Mouse (Mus musculus): ENCODE results near the gene Phospho2. TPM values are rescaled to one million over a fixed set of nuclear protein-coding genes. Genes with fewer than 3 reads are reported as not detected.

The Phospho2 gene
- total and polyA plus RNA-seq, 3 experiments: 11.1 to 20.1 (median 14.4) TPM

DNA sequence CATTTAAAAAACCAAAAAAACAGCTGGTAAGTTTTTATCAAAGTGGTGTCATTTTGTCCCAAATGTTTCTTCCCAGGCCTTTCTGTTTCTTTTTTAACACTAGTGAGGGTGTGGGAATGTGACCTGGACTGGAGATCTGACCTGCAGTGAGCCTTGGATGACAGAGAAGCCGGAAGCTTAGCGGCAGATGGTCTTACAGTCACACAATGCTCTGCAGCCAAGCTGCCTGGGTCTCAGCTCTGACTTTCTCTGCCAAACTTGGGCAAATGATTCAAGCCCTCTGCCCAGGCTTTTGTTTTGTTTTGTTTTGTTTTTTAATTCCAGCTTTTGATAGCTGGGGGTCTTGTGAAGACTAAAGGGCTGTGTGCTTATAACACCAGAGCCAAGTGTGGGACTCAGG, 37.0 kb downstream of the Phospho2 start:
- Histone ChIP-seq H3K9me3 (replicated peaks; ENCODE audit: low read length) (no peaks in the 10 kb centered on the region), H3K27me3 (replicated peaks) (peaks cover 6% of the 10 kb centered on the region), H3K27ac (ENCODE audit: insufficient read depth, low read depth) (no peak overlapping the region), H3K9ac (ENCODE audit: insufficient read depth, low read depth) (no peak overlapping the region), H3K4me3 (replicated peaks in 1 of 3; ENCODE audit: low read depth in 2 of 3, low read length in 2 of 3, poor library complexity in 1 of 3) (no peak overlapping the region), H3K4me2 (ENCODE audit: insufficient read depth, low read depth, poor library complexity, severe bottlenecking) (no peak overlapping the region), H3K79me2 (replicated peaks; ENCODE audit: control insufficient read depth, extremely low read depth, insufficient read depth, poor library complexity, severe bottlenecking) (no peaks in the 10 kb centered on the region), H3K4me1 (ENCODE audit: control insufficient read depth in 1 of 2, insufficient read depth in 2 of 2) (0 out of 4 replicates have a peak, but pooled peaks cover 0 to 2% of the 10 kb centered on the region in 2 experiments), H3K36me3 (replicated peaks in 1 of 2; ENCODE audit: control insufficient read depth in 1 of 2, insufficient read depth in 1 of 2, low read length in 1 of 2) (no peaks in the 10 kb centered on the region)
- TF ChIP-seq MYC (IDR thresholded peaks at IDR 0.05; ENCODE audit: low read depth, low read length) (no peak), SMC3 (IDR thresholded peaks at IDR 0.05; ENCODE audit: low read depth, low read length) (no peak), ZNF384 (IDR thresholded peaks at IDR 0.05; ENCODE audit: low read depth, low read length) (no peak), USF2 (conservative IDR thresholded peaks at IDR 0.05; ENCODE audit: low read depth, low read length) (no peak), RAD21 (IDR thresholded peaks at IDR 0.05; ENCODE audit: low read depth, low read length) (no peak), E2F4 (IDR thresholded peaks at IDR 0.05; ENCODE audit: insufficient replicate concordance, low read depth, low read length) (no peak), SIN3A (IDR thresholded peaks at IDR 0.05; ENCODE audit: low read length) (no peak)
- dilution Hi-C loops (cut with MboI; ENCODE audit: extremely low pct_ligation_motif_present, extremely low pct_unique_long_range_greater_than_20kb, low sequenced_read_pairs) (no loop called here), in situ Hi-C loops (cut with MboI; ENCODE audit: low pct_ligation_motif_present, low pct_unique_long_range_greater_than_20kb, low sequenced_read_pairs) (no loop called here)
- DNase-seq (ENCODE audit: extremely low read depth): no peak

DNA sequence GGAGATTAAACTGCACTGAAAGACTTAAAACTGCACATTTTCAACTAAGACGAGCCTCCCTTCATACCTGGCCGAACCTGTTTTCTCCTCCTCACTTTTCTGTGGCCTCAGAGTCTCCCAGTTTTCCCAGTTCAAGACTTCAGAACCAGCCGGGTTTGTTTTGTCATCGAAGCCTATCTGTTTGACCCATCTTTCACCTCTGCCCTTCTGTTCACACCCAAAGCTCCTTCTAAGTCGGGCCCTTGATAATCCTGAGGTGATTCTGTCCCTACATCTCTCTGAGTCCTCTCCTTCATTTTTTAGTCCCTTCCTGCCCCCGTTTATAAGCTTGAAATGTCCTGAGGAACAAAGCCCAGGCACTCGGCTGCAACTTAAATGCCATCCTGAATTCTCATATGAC, 38.6 kb downstream of the Phospho2 start:
- Histone ChIP-seq H3K4me2 (ENCODE audit: insufficient read depth, low read depth, poor library complexity, severe bottlenecking) (no peak overlapping the region), H3K27ac (ENCODE audit: insufficient read depth, low read depth) (no peak overlapping the region), H3K79me2 (replicated peaks; ENCODE audit: control insufficient read depth, extremely low read depth, insufficient read depth, poor library complexity, severe bottlenecking) (no peaks in the 10 kb centered on the region), H3K4me3 (replicated peaks in 1 of 3; ENCODE audit: low read depth in 2 of 3, low read length in 2 of 3, poor library complexity in 1 of 3) (no peak overlapping the region), H3K9me3 (replicated peaks; ENCODE audit: low read length) (no peaks in the 10 kb centered on the region), H3K36me3 (replicated peaks in 1 of 2; ENCODE audit: control insufficient read depth in 1 of 2, insufficient read depth in 1 of 2, low read length in 1 of 2) (no peaks in the 10 kb centered on the region), H3K9ac (ENCODE audit: insufficient read depth, low read depth) (no peak overlapping the region), H3K27me3 (replicated peaks) (peaks cover 4% of the 10 kb centered on the region), H3K4me1 (ENCODE audit: control insufficient read depth in 1 of 2, insufficient read depth in 2 of 2) (0 out of 4 replicates have a peak, but pooled peaks cover 0 to 3% of the 10 kb centered on the region in 2 experiments)
- DNase-seq (ENCODE audit: extremely low read depth): no peak
- no peak for TF ChIP-seq TBP (conservative IDR thresholded peaks at IDR 0.05; ENCODE audit: low read depth, low read length)
- no peak for TF ChIP-seq ZKSCAN1 (IDR thresholded peaks at IDR 0.05; ENCODE audit: borderline replicate concordance, low read depth, low read length)
- no peak for TF ChIP-seq CHD1 (IDR thresholded peaks at IDR 0.05; ENCODE audit: low read depth, low read length)
- no peak for TF ChIP-seq E2F4 (IDR thresholded peaks at IDR 0.05; ENCODE audit: insufficient replicate concordance, low read depth, low read length)
- in situ Hi-C loops (cut with MboI; ENCODE audit: low pct_ligation_motif_present, low pct_unique_long_range_greater_than_20kb, low sequenced_read_pairs) (no loop called here), dilution Hi-C loops (cut with MboI; ENCODE audit: extremely low pct_ligation_motif_present, extremely low pct_unique_long_range_greater_than_20kb, low sequenced_read_pairs) (no loop called here)

GRCm38 (mm10) chr2:69829680-69830079, 40.3 kb downstream of the Phospho2 start:
- no peak for DNase-seq (ENCODE audit: extremely low read depth)
- Histone ChIP-seq H3K27me3 (replicated peaks) (no peaks in the 10 kb centered on the region), H3K9ac (ENCODE audit: insufficient read depth, low read depth) (no peak overlapping the region), H3K4me2 (ENCODE audit: insufficient read depth, low read depth, poor library complexity, severe bottlenecking) (no peak overlapping the region), H3K79me2 (replicated peaks; ENCODE audit: control insufficient read depth, extremely low read depth, insufficient read depth, poor library complexity, severe bottlenecking) (no peaks in the 10 kb centered on the region), H3K4me1 (ENCODE audit: control insufficient read depth in 1 of 2, insufficient read depth in 2 of 2) (0 out of 4 replicates have a peak, but pooled peaks cover 0 to 3% of the 10 kb centered on the region in 2 experiments), H3K36me3 (replicated peaks in 1 of 2; ENCODE audit: control insufficient read depth in 1 of 2, insufficient read depth in 1 of 2, low read length in 1 of 2) (no peaks in the 10 kb centered on the region), H3K27ac (ENCODE audit: insufficient read depth, low read depth) (no peak overlapping the region), H3K9me3 (replicated peaks; ENCODE audit: low read length) (no peaks in the 10 kb centered on the region), H3K4me3 (replicated peaks in 1 of 3; ENCODE audit: low read depth in 2 of 3, low read length in 2 of 3, poor library complexity in 1 of 3) (no peak overlapping the region)
- TF ChIP-seq ELF1 (IDR thresholded peaks at IDR 0.05; ENCODE audit: low read depth, low read length): no peak
- TF ChIP-seq RAD21 (IDR thresholded peaks at IDR 0.05; ENCODE audit: low read depth, low read length): no peak
- no peak for TF ChIP-seq ZNF384 (IDR thresholded peaks at IDR 0.05; ENCODE audit: low read depth, low read length)
- TF ChIP-seq MAX (IDR thresholded peaks at IDR 0.05; ENCODE audit: low read length): no peak
- no peak for TF ChIP-seq TCF12 (IDR thresholded peaks at IDR 0.05; ENCODE audit: low read depth, low read length)
- no peak for TF ChIP-seq USF2 (conservative IDR thresholded peaks at IDR 0.05; ENCODE audit: low read depth, low read length)
- TF ChIP-seq UBTF (IDR thresholded peaks at IDR 0.05; ENCODE audit: low read depth, low read length): no peak
- no peak for TF ChIP-seq MEF2A (IDR thresholded peaks at IDR 0.05; ENCODE audit: borderline replicate concordance, low read depth, low read length)
- TF ChIP-seq KAT2A (IDR thresholded peaks at IDR 0.05; ENCODE audit: insufficient replicate concordance, low read length): no peak
- TF ChIP-seq BHLHE40 (IDR thresholded peaks at IDR 0.05; ENCODE audit: low read depth, low read length): no peak
- no peak for TF ChIP-seq CHD1 (IDR thresholded peaks at IDR 0.05; ENCODE audit: low read depth, low read length)
- TF ChIP-seq POLR2A (IDR thresholded peaks at IDR 0.05; ENCODE audit: low read depth, low read length): no peak
- TF ChIP-seq ZKSCAN1 (IDR thresholded peaks at IDR 0.05; ENCODE audit: borderline replicate concordance, low read depth, low read length): no peak
- TF ChIP-seq ZMIZ1 (IDR thresholded peaks at IDR 0.05; ENCODE audit: low read depth, low read length): no peak
- dilution Hi-C loops (cut with MboI; ENCODE audit: extremely low pct_ligation_motif_present, extremely low pct_unique_long_range_greater_than_20kb, low sequenced_read_pairs): no loop called here
- in situ Hi-C loops (cut with MboI; ENCODE audit: low pct_ligation_motif_present, low pct_unique_long_range_greater_than_20kb, low sequenced_read_pairs): no loop called here

Data from CH12.LX (cell line).